In genomic region chr15:101224006-101224906, GRCm38 (mm10) we compare ENCODE assay signal across 8 mouse cellular contexts. TPM values are rescaled to one million over a fixed set of nuclear protein-coding genes. Genes with fewer than 3 reads are reported as not detected.
DNase-seq lines count a peak whose midpoint lies in the region; ATAC-seq and TF ChIP-seq lines count a peak whose summit lies in the region.

Gene Grasp, plus strand, starts transcription at chr15:101224188.

- H3K4me3 ChIP-seq in hindbrain, embryonic 10.5 days, result peak within 1 kb of the TSS; percentile 79
- H3K4me3 ChIP-seq in lung, postnatal 0 days (ENCODE audit: low read depth, low read length), result peak within 1 kb of the TSS; percentile 82

- ATAC-seq in lung, postnatal 0 days, result peak; percentile 89

- peak within 1 kb of the TSS; percentile 87 for H3K4me2 ChIP-seq in lung, postnatal 0 days (replicated peaks; ENCODE audit: low read depth, low read length)

- TF ChIP-seq CTCF in lung, postnatal 0 days (IDR thresholded peaks at IDR 0.05), result peak; percentile 36

- H3K9me3 ChIP-seq in hindbrain, embryonic 10.5 days, result no peaks in the 10 kb centered on the region
- H3K9me3 ChIP-seq in lung, postnatal 0 days (ENCODE audit: low read length), result no peaks in the 10 kb centered on the region

- peaks cover 86% of the 10 kb centered on the region for H3K4me1 ChIP-seq in hindbrain, embryonic 10.5 days (replicated peaks)
- H3K4me1 ChIP-seq in lung, postnatal 0 days (ENCODE audit: insufficient read depth, low read depth, low read length), result peaks cover 23% of the 10 kb centered on the region

- peaks cover 10% of the 10 kb centered on the region for H3K36me3 ChIP-seq in hindbrain, embryonic 10.5 days
- H3K36me3 ChIP-seq in lung, postnatal 0 days (ENCODE audit: insufficient read depth, low read length), result 0 out of 2 replicates have a peak, but pooled peaks cover 6% of the 10 kb centered on the region

- peak; percentile 82 for DNase-seq in ES-CJ7 (ENCODE audit: low read depth, low spot score)
- peak; percentile 87 to 88 for DNase-seq in cerebellum, adult 18-20 months
- DNase-seq in frontal cortex, adult 2 months (ENCODE audit: extremely low spot score in 1 of 2, low spot score in 1 of 2), result peak; percentile 82 to 89
- DNase-seq in hindbrain, embryonic 10.5 days (ENCODE audit: low spot score), result peak; percentile 84
- peak; percentile 86 to 88 for DNase-seq in layer of hippocampus, postnatal 14 days (ENCODE audit: low spot score in 2 of 2)
- DNase-seq in lung, postnatal 0 days (ENCODE audit: low spot score), result peak; percentile 94
- DNase-seq in ovary, postnatal 10 days (ENCODE audit: low spot score), result peak; percentile 88
- peak; percentile 75 for DNase-seq in thymus, postnatal 0 days (ENCODE audit: low spot score)

- peak within 1 kb of the TSS; percentile 87 for H3K27ac ChIP-seq in hindbrain, embryonic 10.5 days
- peak within 1 kb of the TSS; percentile 90 for H3K27ac ChIP-seq in lung, postnatal 0 days (ENCODE audit: low read length)

- WGBS in hindbrain, embryonic 10.5 days, result under 1% methylated on average over 77 of the region's 77 CpGs
- WGBS in lung, postnatal 0 days, result under 1% methylated on average over 59 of the region's 77 CpGs

- TF ChIP-seq EP300 in lung, postnatal 0 days (IDR thresholded peaks at IDR 0.05), result no peak

- H3K27me3 ChIP-seq in hindbrain, embryonic 10.5 days (ENCODE audit: insufficient read depth, poor library complexity, severe bottlenecking), result peaks cover 38% of the 10 kb centered on the region
- H3K27me3 ChIP-seq in lung, postnatal 0 days (replicated peaks; ENCODE audit: insufficient read depth, low read length), result no peaks in the 10 kb centered on the region

- peak within 1 kb of the TSS; percentile 73 for H3K9ac ChIP-seq in lung, postnatal 0 days (replicated peaks; ENCODE audit: low read depth)

RNA-seq across cellular contexts. Expression of gene Grasp, which starts in this region (rescaled TPM):
- polyA plus RNA-seq in frontal cortex, adult 2 months (2012; rRNA removed), result 43.9 and 53.5 TPM in 2 replicates
- 5.5 and 5.8 TPM in 2 replicates for polyA plus RNA-seq in hindbrain, embryonic 10.5 days (2016; fragmentation: Nextera tagmentation; extraction: Ambion mirVana)
- 10 to 100 TPM; 53.4 to 55.2 TPM for total RNA-seq in layer of hippocampus, postnatal 14 days (2021)
- 8.2 and 8.6 TPM in 2 replicates for polyA plus RNA-seq in lung, postnatal 0 days (2015; fragmentation: Nextera tagmentation; extraction: Ambion mirVana)
- 1.2 TPM in 2 replicates for polyA plus RNA-seq in thymus, postnatal 0 days (2015; fragmentation: Nextera tagmentation; extraction: Ambion mirVana)

Comparison
In these comparisons a context has a peak if more than half of its experiments do, and no peak if none do; other contexts are left out.
1. Peak in every context shown above with its lines: DNase-seq, ATAC-seq, H3K4me3 ChIP-seq and H3K27ac ChIP-seq.